Mouse (Mus musculus): Measurements from ENCODE around the gene Hao2.

DNA sequence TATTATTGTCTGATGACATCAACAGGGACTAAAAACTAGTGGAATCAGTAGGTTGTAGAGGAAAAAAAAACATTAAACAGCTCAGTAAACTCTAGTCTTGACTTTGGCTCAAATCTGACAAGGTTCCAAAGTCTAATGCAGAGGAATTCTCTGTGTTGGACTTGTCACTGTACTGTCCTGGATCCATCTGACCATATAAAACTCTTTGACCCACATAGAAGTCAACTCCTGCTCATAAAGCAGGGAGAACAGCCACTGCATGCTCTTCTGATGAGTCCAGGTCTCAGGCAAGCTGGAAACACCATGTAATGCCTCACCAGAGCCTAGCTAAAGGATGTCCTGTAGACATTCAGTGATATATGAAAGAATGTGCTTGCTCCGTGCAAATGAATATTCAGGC lies 41.0 kb upstream of the Hao2 start:
- TF ChIP-seq EP300 (IDR thresholded peaks at IDR 0.05) = no peak
- TF ChIP-seq CTCF (IDR thresholded peaks at IDR 0.05) = no peak
